Mouse (Mus musculus): ENCODE measurements around the gene Klhl3.

Gene Klhl3

DNA sequence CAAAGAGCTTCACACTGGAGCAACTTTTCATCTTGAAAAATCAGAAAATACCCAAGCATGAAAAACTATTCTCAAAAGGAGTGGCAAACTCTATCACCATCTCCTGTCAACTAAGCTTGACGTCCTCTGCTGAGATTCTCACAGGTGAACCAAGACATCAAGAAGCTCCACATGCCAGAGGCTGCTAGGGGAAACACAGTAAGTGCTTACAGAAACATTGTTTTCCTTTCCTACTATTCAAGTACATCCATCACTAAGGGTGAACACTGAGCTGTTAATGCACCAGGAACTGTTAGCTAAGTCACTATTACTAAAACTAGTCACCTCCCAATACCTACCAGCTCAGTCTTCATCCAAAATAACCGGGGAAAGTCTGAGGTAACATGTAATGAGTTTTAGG is 11.6 kb upstream of the Klhl3 start:
- no peak for DNase-seq (ENCODE audit: low spot score)

DNA sequence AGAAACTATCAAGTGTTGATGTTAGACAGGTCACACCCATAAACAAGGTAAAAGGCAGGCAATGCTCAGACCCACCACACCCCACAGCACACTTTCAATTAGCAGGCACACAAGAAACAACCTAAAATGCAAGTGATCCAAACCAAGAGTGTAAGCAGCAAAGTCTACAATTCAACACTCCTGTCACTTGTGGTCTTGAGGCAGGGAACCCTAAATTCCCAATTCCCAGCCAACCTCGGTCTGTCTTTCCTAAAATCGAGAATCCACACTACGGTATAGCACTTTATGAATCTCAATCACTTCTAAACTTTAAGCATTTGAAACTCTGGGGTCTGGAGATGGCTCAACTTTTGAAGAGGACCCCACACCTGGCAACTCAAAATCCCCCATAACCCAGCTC is 10.9 kb upstream of the Klhl3 start:
- DNase-seq (ENCODE audit: low spot score) = no peak

DNA sequence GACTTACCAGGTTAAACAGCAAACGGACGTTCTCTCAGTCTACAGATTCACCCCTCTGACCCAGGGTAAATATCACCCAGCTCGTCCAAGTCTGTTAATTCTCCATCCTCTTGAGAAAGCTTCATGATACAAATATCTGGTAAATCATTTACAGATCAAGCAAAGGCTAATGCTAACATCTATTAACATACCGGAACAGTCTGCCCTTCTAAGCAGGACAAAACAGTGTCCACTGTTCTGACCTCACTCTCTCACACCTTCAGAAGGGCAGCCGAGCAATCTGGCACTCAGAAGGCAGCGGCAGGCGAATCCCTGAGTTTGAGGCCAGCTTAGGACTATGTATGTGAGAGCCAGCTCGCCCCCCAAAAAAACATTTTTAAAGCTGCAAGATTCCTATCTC is 10.0 kb upstream of the Klhl3 start:
- no peak for DNase-seq (ENCODE audit: low spot score)

DNA sequence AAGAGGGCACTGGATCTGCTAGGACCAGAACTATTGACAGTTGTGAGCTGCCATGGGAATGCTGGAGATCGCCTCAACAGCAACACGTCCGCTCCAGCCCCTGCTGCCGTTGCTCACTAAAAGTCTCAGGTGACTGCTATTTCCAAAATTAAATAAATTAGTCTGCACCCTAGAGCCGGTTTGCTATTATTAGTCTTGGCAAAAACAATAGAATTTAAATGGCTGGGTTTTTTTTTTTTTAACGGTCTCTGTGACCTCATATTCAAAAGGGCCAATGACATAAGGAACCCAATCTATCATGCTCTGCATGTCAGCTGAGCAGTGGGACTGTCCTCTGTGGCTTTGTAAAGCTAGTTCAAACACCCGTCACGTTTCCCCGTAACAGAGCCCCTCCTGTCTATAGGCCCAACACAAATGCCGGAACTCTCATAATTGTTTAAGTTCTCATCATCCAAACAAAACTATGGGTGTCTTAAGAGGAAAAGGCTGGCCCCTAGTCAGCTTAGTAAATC is 9.4 kb upstream of the Klhl3 start:
- DNase-seq (ENCODE audit: low spot score) = no peak

DNA sequence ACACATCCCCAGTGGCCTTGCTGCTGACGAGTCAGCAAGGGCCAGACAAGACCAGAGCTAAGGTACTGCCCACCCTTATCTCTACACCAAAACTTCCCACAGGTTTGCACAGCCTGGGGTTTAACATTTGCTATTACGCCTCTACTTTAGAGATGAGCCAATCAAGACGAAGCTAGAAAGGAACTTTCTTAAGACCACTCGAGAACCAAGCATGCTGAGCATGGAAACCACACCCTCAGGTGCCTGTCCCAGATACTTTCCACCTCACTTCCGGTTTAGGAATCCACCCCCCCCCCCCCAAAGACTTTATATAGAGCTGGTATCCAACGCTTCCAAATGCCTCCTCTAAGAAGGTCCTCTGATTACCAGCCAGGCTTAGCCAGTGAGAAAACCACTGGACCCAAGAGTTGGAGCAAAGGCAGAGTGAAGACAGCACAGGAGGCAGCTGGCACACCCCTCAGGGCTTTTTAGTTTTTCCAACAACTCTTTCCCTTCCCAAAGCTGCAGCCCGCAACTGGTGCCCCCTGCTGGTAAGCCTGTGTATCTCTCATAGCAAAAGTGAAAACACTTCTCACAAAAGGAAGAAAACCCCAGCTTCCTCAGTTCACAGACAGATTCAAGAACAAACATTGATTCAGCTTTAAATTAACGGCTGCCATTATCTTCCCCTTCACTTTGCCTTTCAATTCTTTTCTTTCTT is 4.1 kb upstream of the Klhl3 start:
- peak; percentile 53 for DNase-seq (ENCODE audit: low spot score)

DNA sequence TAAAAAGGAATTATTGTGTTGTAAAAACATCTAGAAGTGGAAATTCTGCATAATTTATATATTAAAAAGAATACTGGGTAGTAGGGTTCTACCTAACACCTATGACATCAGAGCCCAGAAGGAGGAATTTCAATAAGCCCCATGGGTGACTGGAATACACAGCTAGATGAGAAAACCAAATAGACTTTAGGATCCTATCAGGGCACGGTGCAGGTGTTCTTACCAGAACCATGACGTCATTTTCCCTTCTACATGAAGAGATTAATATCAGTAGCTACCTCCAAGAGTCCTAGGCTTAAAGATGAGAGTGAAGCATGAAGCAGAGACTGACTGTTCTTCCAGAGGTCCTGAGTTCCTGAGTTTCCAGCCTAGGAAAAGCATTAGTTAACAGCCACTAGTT is 3.4 kb upstream of the Klhl3 start:
- no peak for DNase-seq (ENCODE audit: low spot score)

DNA sequence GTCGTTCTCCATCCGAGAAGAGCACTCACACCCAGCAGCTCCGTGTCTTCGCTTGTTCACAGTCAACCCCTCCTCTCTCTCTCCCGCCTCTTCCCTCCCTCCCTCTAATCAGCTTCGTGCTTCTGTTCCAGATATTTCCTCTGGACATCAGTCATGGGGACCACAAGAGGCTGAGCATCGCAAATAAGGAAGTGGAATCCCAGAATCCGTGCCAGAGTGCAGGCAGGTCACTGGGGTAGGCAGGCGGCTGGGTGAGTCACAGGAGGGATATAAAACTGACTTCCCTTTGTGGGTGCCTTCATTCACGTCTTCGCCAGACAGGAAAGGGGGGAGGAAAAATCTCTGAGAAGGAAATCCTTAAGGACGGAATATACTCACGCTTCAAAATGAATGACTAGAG is 1.8 kb upstream of the Klhl3 start:
- no peak for DNase-seq (ENCODE audit: low spot score)

DNA sequence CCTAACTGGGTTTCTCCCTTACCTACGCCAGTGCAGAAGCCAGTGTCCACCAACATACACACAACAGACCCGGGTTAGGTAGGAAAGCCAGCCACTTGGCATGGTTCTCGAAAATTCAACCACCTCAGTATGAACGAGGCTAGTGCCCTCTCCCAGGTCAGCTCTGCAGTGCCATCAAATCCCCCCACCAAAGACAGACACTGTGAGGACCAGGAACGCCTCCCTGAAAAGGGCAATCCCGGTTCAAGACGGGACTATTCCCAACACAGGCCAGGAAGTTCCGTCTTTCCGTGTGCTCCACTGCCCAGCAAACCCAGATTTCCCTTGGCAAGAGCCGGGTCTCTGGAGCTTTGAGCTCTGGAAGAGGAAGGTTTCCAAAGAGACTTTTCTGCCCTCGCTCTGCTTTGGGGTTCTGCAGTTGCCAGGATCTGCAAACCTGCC is 771 bp downstream of the Klhl3 start:
- DNase-seq (ENCODE audit: low spot score) = no peak

DNA sequence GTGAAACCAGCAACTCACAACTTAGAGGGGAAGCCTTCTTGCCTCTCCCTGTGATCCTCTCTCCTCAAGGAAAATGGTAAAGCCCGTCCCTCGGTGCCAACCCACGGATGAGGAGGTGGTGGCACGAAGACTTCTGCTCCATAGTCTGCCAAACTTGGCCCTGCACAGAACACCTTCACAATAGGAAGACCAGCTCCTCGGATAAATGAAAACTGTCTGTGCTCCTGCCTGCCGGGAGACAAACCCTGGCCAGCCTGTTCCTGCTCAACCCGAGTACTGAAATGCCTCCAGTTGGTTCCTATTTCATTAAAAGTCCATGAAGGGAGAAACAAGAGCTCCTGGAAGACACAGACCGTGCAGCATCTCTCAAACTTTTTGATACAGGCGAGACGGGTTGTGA is 1.2 kb downstream of the Klhl3 start:
- no peak for DNase-seq (ENCODE audit: low spot score)

DNA sequence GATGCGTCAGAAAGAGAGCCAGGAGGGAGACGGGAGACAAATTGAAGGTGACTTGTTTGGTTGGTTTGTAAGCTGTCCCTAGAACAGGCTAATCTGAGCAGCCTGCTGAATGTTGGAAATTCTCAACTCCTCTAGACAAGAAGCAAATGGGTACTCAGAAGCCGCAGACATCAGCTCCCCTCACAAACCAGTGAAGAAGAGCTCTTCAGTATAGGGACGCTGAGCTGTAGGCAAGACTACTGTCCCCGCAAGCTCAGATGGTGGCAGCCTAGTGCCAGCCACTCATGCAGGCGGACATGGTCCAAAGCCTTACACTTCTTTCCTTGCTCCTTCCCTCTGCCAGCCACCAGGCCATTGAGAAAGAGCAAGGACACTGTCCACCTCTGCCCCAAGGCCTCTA is 2.1 kb downstream of the Klhl3 start:
- DNase-seq (ENCODE audit: low spot score) = no peak

DNA sequence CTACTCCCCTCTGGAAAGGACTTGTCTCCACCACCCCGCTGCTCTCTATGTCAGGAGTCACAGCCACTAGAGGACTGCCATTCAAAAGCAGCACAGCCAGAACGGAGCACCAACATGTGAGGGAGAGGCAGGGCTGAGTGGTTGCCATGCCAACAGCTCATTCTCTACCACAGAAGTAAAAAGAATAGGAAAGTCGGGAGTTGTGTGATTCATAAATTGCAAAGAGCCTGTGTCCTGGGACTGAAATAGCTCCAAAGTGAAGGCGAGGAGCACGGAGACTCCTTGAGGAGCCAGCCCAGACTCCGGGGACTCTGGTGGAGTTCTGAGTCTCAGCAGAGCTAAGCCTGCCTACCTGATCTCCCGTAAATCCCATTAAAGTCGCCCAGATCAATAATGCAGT is 22.7 kb downstream of the Klhl3 start:
- no peak for DNase-seq (ENCODE audit: low spot score)

DNA sequence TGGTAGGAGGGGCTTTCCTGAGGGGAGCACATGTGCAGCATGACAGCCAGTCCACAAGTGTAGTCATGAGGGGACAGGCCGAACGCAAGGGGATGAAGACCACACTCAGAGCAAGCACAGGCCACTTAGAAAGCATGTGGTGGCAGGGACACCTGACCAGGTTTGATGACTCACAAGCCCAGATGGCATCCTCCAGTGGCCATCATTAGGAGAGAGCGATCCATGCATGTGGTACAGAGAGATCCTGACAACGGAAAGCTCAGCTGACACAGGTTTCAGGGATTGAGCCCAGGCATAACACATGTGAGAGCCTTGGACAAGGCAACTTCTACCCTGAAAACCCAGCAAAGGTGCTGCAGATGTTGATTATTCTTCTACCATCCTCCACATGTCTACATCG is 29.0 kb downstream of the Klhl3 start:
- DNase-seq (ENCODE audit: low spot score) = no peak

DNA sequence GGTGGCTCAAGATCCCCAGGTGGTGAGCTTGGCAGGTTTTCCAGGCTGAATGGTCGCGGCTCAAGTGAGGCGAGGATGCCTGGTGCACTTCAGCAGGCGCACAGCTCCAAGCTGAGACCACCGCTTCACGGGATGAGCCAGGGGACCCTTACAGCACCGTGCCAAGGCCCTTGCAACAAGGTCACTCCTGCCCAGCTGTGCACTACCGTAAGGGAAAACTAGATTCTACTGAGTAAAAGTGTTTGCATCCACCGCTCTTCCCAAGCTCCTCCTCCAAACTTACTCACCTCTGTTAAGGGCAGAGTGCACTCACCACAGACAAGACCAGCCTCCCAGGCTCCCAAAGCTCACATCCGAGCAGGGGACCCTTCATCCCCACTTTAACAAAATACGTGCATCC is 29.9 kb downstream of the Klhl3 start:
- DNase-seq (ENCODE audit: low spot score) = no peak

DNA sequence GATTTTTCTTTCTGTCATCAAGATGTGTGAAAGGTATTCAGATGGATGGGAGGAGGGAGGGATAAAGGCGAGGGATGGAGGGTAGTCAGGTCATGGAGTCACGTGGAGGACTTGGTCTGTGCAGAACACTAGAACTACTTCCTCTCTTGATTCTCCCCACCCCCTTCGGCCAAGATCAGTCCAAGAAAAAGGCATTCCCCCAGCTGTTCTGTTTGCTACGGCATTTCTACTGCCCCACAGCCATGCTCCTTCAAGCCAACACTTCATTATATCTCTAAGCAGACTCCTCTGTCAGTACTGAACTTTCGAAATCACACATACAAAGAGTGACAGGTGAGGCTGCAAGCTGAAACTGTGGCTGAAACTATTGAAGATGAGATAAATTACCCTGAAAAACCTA is 30.3 kb downstream of the Klhl3 start:
- DNase-seq (ENCODE audit: low spot score) = no peak

DNA sequence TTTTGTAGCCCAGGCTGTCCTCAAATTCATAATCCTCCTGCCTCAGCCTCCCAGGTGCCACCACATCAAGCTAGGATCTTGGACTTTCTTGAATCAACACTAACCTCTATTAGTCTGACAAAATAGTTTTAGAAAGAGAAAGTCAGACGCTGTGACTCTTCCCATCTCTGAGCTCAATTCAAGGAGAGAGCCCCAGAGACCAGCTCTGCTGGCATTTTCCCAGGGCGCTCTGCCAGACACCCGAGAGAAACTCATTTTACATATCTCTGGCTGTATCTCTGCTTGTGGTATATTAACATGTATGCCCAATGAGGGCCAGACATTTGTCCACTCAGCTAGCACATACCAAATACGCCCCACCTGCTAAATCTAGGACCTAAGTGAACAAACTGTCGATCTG is 35.0 kb downstream of the Klhl3 start:
- DNase-seq (ENCODE audit: low spot score) = no peak

DNA sequence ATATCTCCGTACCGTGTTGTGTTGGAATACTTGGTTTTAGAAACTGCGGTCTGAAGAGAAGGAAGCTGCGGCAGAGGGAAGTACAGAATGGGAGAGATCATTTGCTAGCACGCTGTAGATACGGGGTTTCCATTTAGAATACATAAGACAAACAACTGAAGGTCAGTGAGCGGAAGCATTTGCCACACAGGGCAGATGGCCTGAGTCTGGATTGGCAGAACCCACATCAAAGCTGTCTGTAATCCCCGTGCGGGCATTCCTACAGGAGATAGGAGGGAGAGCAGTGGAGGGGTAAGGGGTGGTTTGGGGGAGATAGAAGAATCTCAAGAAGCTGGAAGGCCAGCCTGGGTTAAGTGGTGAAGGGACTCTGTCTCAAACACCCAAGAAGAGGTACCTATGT is 38.5 kb downstream of the Klhl3 start:
- DNase-seq (ENCODE audit: low spot score) = no peak

DNA sequence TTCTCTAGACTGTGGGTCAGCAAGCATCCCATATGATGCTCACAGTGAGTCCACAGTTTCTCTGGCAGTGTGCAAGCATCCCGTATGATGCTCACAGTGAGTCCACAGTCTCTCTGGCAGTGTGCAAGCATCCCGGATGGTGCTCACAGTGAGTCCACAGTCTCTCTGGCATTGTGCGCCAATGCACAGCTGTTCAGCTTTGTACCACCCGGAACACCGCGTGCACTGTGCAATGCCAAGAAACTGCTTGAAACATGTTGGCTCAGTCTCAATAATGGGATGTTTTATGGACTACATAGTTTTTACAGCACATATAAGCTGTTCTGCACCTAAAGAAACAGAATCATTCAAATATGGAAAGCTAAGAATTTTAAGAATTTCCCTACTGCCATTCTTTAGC is 38.9 kb downstream of the Klhl3 start:
- peak; percentile 43 for DNase-seq (ENCODE audit: low spot score)

DNA sequence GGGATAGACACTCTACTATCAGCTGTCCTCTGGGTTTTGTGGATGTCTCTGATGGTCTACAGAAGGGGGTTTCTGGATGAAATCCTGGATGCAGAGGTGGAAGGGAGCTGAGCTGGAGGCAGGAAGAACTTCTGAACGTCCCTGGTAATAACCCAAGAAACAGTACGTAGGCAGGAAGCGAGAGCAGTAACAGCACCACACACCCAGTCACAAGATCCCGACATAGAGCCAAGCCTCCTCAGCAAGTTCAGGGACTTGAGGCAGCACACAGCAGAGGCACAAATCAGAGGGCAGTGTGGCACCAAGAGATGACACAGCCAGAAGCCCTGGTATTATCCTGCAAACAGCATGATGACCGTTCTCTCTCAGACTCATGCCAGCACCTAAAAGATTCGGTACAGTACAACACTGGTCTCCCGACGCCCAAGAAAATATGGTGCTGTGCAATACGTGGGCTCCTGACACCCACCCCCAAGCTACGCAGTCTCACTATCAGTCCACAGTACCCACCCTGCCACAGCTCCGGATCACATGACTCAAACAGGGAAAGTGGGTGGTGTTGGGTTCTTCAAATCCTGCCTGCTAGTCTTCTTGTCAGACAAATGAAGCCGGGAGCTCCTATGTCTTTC is 40.0 kb downstream of the Klhl3 start:
- DNase-seq (ENCODE audit: low spot score) = no peak

DNA sequence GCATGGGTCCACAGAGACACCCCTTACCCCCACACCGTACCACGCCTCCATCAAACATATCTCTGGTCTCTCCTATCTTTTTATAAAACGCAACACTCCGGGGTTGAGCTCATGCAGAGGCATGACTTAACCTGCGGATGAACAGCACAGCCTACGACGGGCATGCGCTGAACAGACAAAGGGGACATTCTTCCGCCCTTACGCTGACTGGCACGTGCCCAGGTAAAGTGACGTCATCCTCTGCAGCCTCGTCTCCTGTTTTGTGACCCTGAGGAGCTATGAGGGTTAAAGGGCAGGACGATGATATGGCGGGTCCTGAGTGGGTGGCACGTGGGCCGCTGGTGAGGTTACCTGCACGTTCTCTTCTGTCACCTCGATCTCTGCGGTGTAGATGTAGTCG is 42.2 kb downstream of the Klhl3 start:
- DNase-seq (ENCODE audit: low spot score) = peak; percentile 40

DNA sequence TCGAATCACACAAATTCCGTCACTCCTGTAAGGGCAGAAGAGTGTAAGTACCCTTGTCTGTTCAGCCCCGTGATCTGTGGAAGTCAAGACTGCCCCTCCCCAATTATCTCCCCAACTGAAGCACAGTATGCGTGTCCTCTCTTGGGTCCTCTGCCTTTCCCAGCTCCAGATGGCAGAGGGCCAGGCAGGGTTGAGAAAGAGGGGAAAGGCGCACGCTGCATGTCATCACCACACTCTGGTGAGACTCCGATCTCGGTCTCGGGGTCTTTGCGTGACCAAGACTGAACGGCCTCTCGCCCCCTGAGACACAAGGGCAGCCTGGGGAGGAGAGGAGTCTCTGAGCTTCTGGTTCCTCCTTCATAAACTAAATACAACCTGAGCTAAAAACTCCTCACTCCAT is 42.9 kb downstream of the Klhl3 start:
- DNase-seq (ENCODE audit: low spot score) = no peak

DNA sequence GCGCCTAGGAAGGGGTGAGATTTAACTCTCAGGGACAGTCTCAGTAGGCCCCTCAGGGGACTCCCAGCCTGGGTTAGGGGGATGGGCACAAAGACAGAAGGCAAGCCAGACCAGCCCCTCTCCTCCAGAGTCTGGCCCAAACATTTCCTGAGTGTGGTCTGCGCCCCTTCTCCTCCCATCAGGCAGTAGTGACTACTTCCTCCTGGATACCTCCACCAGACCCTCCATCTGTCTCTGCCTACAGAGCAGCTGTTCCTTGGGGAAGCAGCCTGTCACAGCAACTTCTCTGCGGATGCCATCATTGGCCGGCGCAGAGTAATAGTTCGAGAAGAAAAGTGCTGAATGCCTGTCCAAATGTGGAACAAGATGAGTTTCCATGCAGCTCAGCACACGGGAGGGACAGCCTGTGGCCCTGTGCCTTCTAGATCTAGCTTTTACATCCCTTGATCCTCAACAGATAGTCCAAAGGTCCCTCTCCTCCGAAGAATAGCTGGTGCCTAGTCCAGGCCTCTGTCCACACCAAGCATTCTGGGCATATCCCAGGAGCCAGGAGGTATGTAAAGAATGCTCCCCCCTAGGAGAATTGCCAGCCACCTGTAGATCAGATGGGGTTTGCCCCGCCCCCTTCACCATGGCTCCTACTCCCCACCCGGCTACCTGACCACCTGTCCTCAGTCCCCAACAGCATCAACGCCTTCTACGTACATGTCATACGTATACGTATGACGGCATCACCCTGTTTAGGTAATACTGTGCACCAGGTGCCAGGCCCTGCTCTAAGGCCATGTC is 44.8 kb downstream of the Klhl3 start:
- no peak for DNase-seq (ENCODE audit: low spot score)

DNA sequence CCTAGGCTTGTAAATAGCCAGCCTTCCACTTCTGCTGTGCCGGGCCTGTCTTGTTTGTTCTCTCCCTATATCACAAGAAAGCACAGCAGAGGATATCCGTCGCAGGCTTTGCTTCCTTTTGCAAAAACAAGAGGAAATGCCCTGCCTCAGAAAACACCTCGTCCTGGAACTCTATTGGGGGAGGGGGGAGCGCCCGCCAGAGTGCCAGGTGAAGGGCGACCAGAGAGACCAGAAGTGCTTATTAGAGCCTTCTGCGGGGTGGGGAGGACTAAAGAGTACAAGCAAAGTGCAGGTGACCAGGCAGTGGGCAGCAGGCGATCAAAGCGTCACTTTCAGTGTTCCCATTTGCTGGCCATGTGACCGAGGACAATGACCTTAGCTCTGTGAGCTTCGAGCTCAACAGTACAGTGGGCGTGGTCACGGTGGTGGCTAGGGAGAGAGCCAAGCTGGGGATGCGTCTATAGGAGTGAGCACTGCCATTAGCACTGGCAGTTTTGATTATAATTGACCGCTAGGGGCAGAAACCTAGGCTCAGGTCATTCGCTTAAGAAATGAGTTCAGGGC is 45.8 kb downstream of the Klhl3 start:
- peak; percentile 49 for DNase-seq (ENCODE audit: low spot score)

All from testis, postnatal 14 days (tissue).